In the genomic region with DNA sequence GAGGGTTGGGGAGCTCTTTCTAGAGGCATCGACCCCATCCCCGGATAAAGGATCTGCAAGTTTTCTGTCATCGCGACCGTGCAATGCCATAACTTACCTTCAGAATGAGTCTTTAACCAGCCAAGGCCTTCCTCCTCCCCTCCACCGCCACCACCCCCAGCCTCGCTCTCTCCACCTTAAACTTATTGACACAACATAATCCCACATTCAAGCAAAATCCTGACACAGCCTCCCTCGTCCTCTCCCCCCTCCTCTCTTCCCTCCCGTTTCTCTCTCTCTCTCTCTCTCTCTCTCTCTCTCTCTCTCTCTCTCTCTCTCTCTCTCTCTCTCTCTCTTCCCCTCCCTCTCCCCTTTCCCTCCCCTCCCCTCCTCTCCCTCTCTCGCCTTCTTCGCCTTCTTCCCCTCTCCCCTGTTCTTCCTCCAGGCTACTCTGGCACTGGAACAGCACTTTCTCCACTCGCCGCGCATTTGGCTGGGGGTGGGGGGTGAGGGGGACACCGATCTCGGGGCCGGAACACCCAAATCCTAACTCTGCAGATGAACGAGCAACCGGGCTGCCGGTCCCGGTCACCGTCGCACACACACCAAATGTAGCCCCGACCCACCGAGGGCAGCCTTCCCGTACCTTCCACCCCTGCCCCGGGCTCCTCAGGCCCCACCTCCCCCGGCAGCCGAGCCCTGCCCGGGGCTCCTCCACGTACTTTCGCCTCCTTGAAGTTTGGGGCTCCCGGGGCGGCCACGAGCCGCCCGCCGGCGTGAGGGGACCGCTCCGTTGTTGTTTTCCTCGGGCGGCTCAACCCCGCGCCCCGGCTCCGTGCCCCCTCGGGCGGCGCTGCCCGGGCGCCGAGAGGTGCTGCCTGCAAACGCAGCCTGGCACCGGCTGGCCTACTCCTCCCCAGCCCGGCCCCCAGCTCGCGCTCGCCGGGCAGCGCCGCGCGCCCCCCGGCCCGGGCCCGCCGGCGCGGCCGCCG, we compare ENCODE assay signal across 8 mouse cellular contexts. TPM values are rescaled to one million over a fixed set of nuclear protein-coding genes. Genes with fewer than 3 reads are reported as not detected.
A peak's percentile ranks its signal among the peaks of the same experiment; 100 is the strongest.
DNase-seq lines count a peak whose midpoint lies in the region; ATAC-seq lines count a peak whose summit lies in the region.

No protein-coding gene starts in this region.

- H3K27me3 ChIP-seq in hindbrain, embryonic 14.5 days (ENCODE audit: control insufficient read depth, insufficient read depth, low read length) = no peaks in the 10 kb centered on the region
- no peaks in the 10 kb centered on the region for H3K27me3 ChIP-seq in megakaryocyte, embryonic 14.5 days (replicated peaks)

- peak; percentile 64 for ATAC-seq in hindbrain, embryonic 14.5 days (ENCODE audit: low FRiP score)

- H3K27ac ChIP-seq in hindbrain, embryonic 14.5 days = peak overlapping the region; percentile 93

- 0 out of 2 replicates have a peak, but pooled peaks cover 4% of the 10 kb centered on the region for H3K4me1 ChIP-seq in hindbrain, embryonic 14.5 days (replicated peaks; ENCODE audit: control insufficient read depth, insufficient read depth, low read length)
- H3K4me1 ChIP-seq in megakaryocyte, embryonic 14.5 days = peaks cover 18% of the 10 kb centered on the region

- intact Hi-C loops in left cerebral cortex, postnatal 14 days (cut with DNase I) = loop anchor here (2.0 to 5.0 kb wide), 3 partner anchors 50 to 306 kb away; no protein-coding TSS in a partner anchor

- peak overlapping the region; percentile 88 for H3K9ac ChIP-seq in hindbrain, embryonic 14.5 days

- WGBS in hindbrain, embryonic 14.5 days = under 1% methylated on average over 60 of the region's 72 CpGs

- DNase-seq in R1 (ENCODE audit: low read depth, low spot score) = peak; percentile 66
- peak; percentile 50 for DNase-seq in cerebellum, adult 9-10 months
- peak; percentile 10 to 26 for DNase-seq in frontal cortex, postnatal 14 days (ENCODE audit: low spot score in 2 of 2)
- DNase-seq in hindbrain, embryonic 14.5 days (ENCODE audit: low spot score) = peak; percentile 31
- peak; percentile 8 to 20 for DNase-seq in left cerebral cortex, postnatal 14 days (ENCODE audit: low spot score in 2 of 2)
- DNase-seq in right cerebral cortex, postnatal 10 days (ENCODE audit: low spot score in 2 of 2) = peak; percentile 34 to 46
- DNase-seq in urinary bladder, postnatal 36 days (ENCODE audit: low spot score in 2 of 2) = peak; percentile 48 to 64

- H3K4me3 ChIP-seq in hindbrain, embryonic 14.5 days (replicated peaks; ENCODE audit: low read length) = peak overlapping the region; percentile 93
- H3K4me3 ChIP-seq in megakaryocyte, embryonic 14.5 days (replicated peaks) = peak overlapping the region; percentile 98

- no peaks in the 10 kb centered on the region for H3K9me3 ChIP-seq in hindbrain, embryonic 14.5 days (ENCODE audit: control insufficient read depth, low read length)
- H3K9me3 ChIP-seq in megakaryocyte, embryonic 14.5 days = no peaks in the 10 kb centered on the region

- H3K4me2 ChIP-seq in hindbrain, embryonic 14.5 days (replicated peaks) = peak overlapping the region; percentile 98

- no peaks in the 10 kb centered on the region for H3K36me3 ChIP-seq in hindbrain, embryonic 14.5 days (replicated peaks; ENCODE audit: control insufficient read depth, insufficient read depth)
- peaks cover 15% of the 10 kb centered on the region for H3K36me3 ChIP-seq in megakaryocyte, embryonic 14.5 days (replicated peaks; ENCODE audit: low read length)

RNA-seq across cellular contexts. Expression of gene Bbx, which starts 0.9 kb away (rescaled TPM):
- 13.9 and 17.4 TPM in 2 replicates for polyA plus RNA-seq in hindbrain, embryonic 14.5 days (2014; fragmentation: Nextera tagmentation; extraction: Ambion mirVana)
- total RNA-seq in left cerebral cortex, postnatal 14 days (2021) = 10 to 100 TPM; 12.1 TPM
- polyA plus RNA-seq in megakaryocyte, embryonic 14.5 days (2012; ENCODE audit: insufficient read depth, low replicate concordance) = 0.89 TPM in 1 of 2 replicates, not detected in the other

Comparison
In these comparisons a context has a peak if more than half of its experiments do, and no peak if none do; other contexts are left out.
1. Peak in every context shown above with its lines: DNase-seq, ATAC-seq, H3K4me3 ChIP-seq and H3K27ac ChIP-seq.
2. DNase-seq: peak in every context shown above with its lines; median percentile 66 in R1; 56 in urinary bladder, postnatal 36 days; 50 in cerebellum, adult 9-10 months; 40 in right cerebral cortex, postnatal 10 days; 31 in hindbrain, embryonic 14.5 days; 18 in frontal cortex, postnatal 14 days; 14 in left cerebral cortex, postnatal 14 days.